Comparison of ENCODE assay signal across 7 mouse cellular contexts in genomic region chr2:92007933-92008622, GRCm38 (mm10). TPM values are rescaled to one million over a fixed set of nuclear protein-coding genes. Genes with fewer than 3 reads are reported as not detected.
DNase-seq lines count a peak whose midpoint lies in the region; ATAC-seq lines count a peak whose summit lies in the region.

No protein-coding gene starts in this region.

- H3K27ac ChIP-seq in intestine, embryonic 15.5 days, result peak overlapping the region; percentile 91
- no peak overlapping the region for H3K27ac ChIP-seq in midbrain, embryonic 11.5 days (ENCODE audit: low read depth, low read length)

- no peaks in the 10 kb centered on the region for H3K36me3 ChIP-seq in intestine, embryonic 15.5 days
- H3K36me3 ChIP-seq in midbrain, embryonic 11.5 days (ENCODE audit: control insufficient read depth, insufficient read depth, low read length), result no peaks in the 10 kb centered on the region

- H3K9me3 ChIP-seq in intestine, embryonic 15.5 days, result no peaks in the 10 kb centered on the region
- H3K9me3 ChIP-seq in midbrain, embryonic 11.5 days (ENCODE audit: control insufficient read depth, low read length), result no peaks in the 10 kb centered on the region

- DNase-seq in adrenal gland, adult 2 months, result peak; percentile 99
- DNase-seq in embryo, embryonic 11.5 days (ENCODE audit: low read depth, low spot score), result peak; percentile 92
- peak; percentile 92 to 96 for DNase-seq in gastrocnemius, postnatal 36 days
- DNase-seq in left cerebral cortex, postnatal 36 days (ENCODE audit: low spot score in 2 of 2), result peak; percentile 96
- DNase-seq in midbrain, embryonic 11.5 days (ENCODE audit: low spot score, missing footprints), result peak; percentile 98
- peak; percentile 96 for DNase-seq in skeletal muscle tissue, adult 2 months (ENCODE audit: low read depth, low spot score)

- H3K4me1 ChIP-seq in intestine, embryonic 15.5 days (replicated peaks), result peaks cover 43% of the 10 kb centered on the region
- peaks cover 14% of the 10 kb centered on the region for H3K4me1 ChIP-seq in midbrain, embryonic 11.5 days (ENCODE audit: control insufficient read depth, insufficient read depth, low read length)

- peak overlapping the region; percentile 58 for H3K9ac ChIP-seq in intestine, embryonic 15.5 days
- peak overlapping the region; percentile 77 for H3K9ac ChIP-seq in midbrain, embryonic 11.5 days (ENCODE audit: low read length)

- H3K27me3 ChIP-seq in intestine, embryonic 15.5 days (replicated peaks), result no peaks in the 10 kb centered on the region
- H3K27me3 ChIP-seq in midbrain, embryonic 11.5 days (ENCODE audit: control insufficient read depth, insufficient read depth, low read length), result no peaks in the 10 kb centered on the region

- WGBS in intestine, embryonic 15.5 days, result under 1% methylated on average over 33 of the region's 34 CpGs
- WGBS in midbrain, embryonic 11.5 days, result under 1% methylated on average over 34 of the region's 34 CpGs

- ATAC-seq in intestine, embryonic 15.5 days, result peak; percentile 96
- peak; percentile 98 for ATAC-seq in midbrain, embryonic 11.5 days (ENCODE audit: low FRiP score)

- intact Hi-C loops in gastrocnemius, postnatal 36 days (cut with DNase I), result no loop called here
- intact Hi-C loops in left cerebral cortex, postnatal 36 days (cut with DNase I), result loop anchor here (1.0 to 2.0 kb wide), 2 partner anchors 50 to 175 kb away; no protein-coding TSS in a partner anchor

- H3K4me3 ChIP-seq in intestine, embryonic 15.5 days (replicated peaks), result peak overlapping the region; percentile 53
- peak overlapping the region; percentile 52 for H3K4me3 ChIP-seq in midbrain, embryonic 11.5 days (ENCODE audit: low read depth, low read length)

- H3K4me2 ChIP-seq in intestine, embryonic 15.5 days (replicated peaks), result peak overlapping the region; percentile 94
- H3K4me2 ChIP-seq in midbrain, embryonic 11.5 days, result peak overlapping the region; percentile 79

RNA-seq across cellular contexts. Expression of gene Creb3l1, which starts 16.2 kb away (rescaled TPM):
- 10 to 100 TPM; 11.1 to 17.3 TPM for total RNA-seq in adrenal gland, adult 2 months (2021)
- polyA plus RNA-seq in adrenal gland, adult 2 months (2012; rRNA removed), result 6.4 and 6.6 TPM in 2 replicates
- total RNA-seq in gastrocnemius, postnatal 36 days (2021), result 1 to 10 TPM; 3.9 to 5.7 TPM
- 16.8 and 18.7 TPM in 2 replicates for polyA plus RNA-seq in intestine, embryonic 15.5 days (2015; fragmentation: Nextera tagmentation; extraction: Ambion mirVana)
- 1 to 10 TPM; 2.6 to 2.8 TPM for total RNA-seq in left cerebral cortex, postnatal 36 days (2021)
- 2.0 and 2.1 TPM in 2 replicates for polyA plus RNA-seq in midbrain, embryonic 11.5 days (2014; fragmentation: Nextera tagmentation; extraction: Ambion mirVana)

RNA-seq across cellular contexts. Expression of gene Dgkz, which starts 32.4 kb away (rescaled TPM):
- 10 to 100 TPM; 37.8 to 57.6 TPM for total RNA-seq in adrenal gland, adult 2 months (2021)
- 108 and 122 TPM in 2 replicates for polyA plus RNA-seq in adrenal gland, adult 2 months (2012; rRNA removed)
- 10 to 100 TPM; 28.1 to 35.5 TPM for total RNA-seq in gastrocnemius, postnatal 36 days (2021)
- polyA plus RNA-seq in intestine, embryonic 15.5 days (2015; fragmentation: Nextera tagmentation; extraction: Ambion mirVana), result 60.3 and 76.1 TPM in 2 replicates
- total RNA-seq in left cerebral cortex, postnatal 36 days (2021), result 100 to 1,000 TPM; 503 to 538 TPM
- 19.2 and 23.7 TPM in 2 replicates for polyA plus RNA-seq in midbrain, embryonic 11.5 days (2014; fragmentation: Nextera tagmentation; extraction: Ambion mirVana)

Comparison
In these comparisons a context has a peak if more than half of its experiments do, and no peak if none do; other contexts are left out.
1. RNA of gene Dgkz, which starts 32.4 kb away (total RNA-seq): 503 to 538 TPM in left cerebral cortex, postnatal 36 days; 37.8 to 57.6 TPM in adrenal gland, adult 2 months and 28.1 to 35.5 TPM in gastrocnemius, postnatal 36 days; every median in the first group is over 4 times any median in the second.
2. Peak in every context shown above with its lines, with median percentiles within 50 percentile points of each other: DNase-seq.